Mouse (Mus musculus): ENCODE measurements around the gene Olfr9.

DNA sequence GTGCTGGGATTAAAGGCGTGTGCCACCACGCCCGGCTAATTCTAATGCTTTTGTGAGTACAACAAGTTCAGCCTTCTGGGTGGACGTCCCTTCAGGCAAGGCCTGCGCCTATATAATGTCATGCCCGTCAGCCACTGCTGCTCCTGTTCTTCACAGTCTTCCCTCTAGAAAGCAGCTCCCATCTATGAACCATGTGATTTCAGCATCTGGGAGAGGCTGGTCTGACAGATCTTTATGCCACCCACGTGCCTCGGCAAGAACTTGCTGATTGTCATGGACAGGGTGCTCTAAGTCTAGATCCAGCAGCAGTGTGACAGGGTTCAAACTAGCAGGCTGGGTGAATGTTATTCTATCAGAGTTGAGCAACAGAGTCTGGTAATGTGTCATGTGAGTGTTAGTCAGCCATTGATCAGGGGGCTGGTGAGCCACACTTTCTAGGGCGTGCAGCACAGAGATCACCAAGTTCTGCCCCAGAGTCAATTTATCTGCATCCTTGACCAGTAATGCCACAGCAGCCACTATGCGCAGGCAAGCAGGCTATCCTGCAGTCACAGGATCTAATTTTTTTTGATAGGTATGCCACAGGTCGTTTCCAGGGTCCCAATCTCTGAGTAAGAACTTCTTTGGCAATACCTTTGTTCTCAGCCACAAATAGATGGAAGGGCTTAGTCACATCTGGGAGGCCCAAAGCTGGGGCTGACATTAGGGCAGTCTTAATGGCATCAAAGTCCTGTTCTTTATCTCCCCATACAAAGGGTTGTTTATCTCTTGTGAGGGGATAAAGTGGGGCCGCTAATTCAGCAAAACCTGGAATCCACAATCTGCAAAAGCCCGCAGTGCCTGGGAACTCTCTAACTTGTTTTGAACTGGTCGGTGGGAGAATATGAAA, 15.0 kb downstream of the Olfr9 start:
- TF ChIP-seq CTCF (IDR thresholded peaks at IDR 0.05; ENCODE audit: low read depth) (no peak), EP300 (IDR thresholded peaks at IDR 0.05; ENCODE audit: low read depth) (no peak)

All from heart, postnatal 0 days (tissue).